Mouse (Mus musculus): ENCODE measurements around the gene Arhgap15.

- TF ChIP-seq ZNF384 (IDR thresholded peaks at IDR 0.05; ENCODE audit: low read depth, low read length): no peak
- no peak for TF ChIP-seq ZC3H11A (IDR thresholded peaks at IDR 0.05; ENCODE audit: borderline replicate concordance, low read depth, low read length)
- no peak for TF ChIP-seq CHD2 (IDR thresholded peaks at IDR 0.05; ENCODE audit: low read depth, low read length)
- TF ChIP-seq HCFC1 (IDR thresholded peaks at IDR 0.05; ENCODE audit: borderline replicate concordance, insufficient read depth, low read length): no peak
- no peak for TF ChIP-seq MAFK (IDR thresholded peaks at IDR 0.05; ENCODE audit: insufficient read depth, low read depth, low read length)
These were observed 386.2 kb downstream of the Arhgap15 start for GRCm38 (mm10) chr2:44134796-44135195.
